Mouse (Mus musculus): ENCODE measurements around the gene Ttc39d. TPM values are rescaled to one million over a fixed set of nuclear protein-coding genes. Genes with fewer than 3 reads are reported as not detected.

Ttc39d gene
- total RNA-seq, 2 experiments from 2014 or later: 0.19 to 0.41 TPM

DNA sequence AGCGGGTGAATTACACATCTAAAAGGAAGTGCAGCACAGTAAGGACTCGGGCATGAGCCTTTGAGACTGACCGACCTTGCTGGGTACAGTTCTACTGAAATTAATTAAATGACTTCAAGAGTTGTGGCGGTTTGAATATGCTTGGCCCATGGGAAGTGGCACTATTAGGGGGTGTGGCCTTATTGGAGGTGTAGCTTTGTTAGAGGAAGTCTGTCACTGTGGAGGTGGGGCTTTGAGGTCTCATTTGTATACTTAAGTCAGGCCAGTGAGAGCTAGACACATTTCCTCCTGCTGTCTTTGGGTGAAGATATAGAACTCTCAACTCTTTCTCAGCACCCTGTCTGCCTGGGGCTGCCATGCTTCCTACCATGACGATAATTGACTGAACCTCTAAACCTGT, 47.2 kb downstream of the Ttc39d start:
- DNase-seq (ENCODE audit: low spot score in 2 of 2): no peak

GRCm38 (mm10) chr17:80255208-80255607, 47.9 kb downstream of the Ttc39d start:
- DNase-seq (ENCODE audit: low spot score in 2 of 2): no peak

- no peak for DNase-seq (ENCODE audit: low spot score in 2 of 2)
Observed at GRCm38 (mm10) chr17:80267065-80267464, 59.8 kb downstream of the Ttc39d start.

Other genes with a start within 250 kb of the Ttc39d start
- 10 to 100 TPM; 59.5 to 65.4 TPM for gene Hnrnpll, start 145.1 kb upstream of the Ttc39d start, total RNA-seq (2021)
- gene Galm, start 80.0 kb upstream of the Ttc39d start, total RNA-seq (2021): 1 to 10 TPM; 4.0 to 5.0 TPM
- gene Srsf7, start 153 bp upstream of the Ttc39d start, total RNA-seq (2021): 100 to 1,000 TPM; 109 to 120 TPM
- gene Gemin6, start 17.0 kb downstream of the Ttc39d start, total RNA-seq (2021): 1 to 10 TPM; 3.9 to 4.7 TPM
- 10 to 100 TPM; 17.2 to 19.0 TPM for gene Morn2, start 82.7 kb downstream of the Ttc39d start, total RNA-seq (2021)
- 10 to 100 TPM; 38.2 to 41.7 TPM for gene Dhx57, start 83.0 kb downstream of the Ttc39d start, total RNA-seq (2021)
- gene Arhgef33, start 99.9 kb downstream of the Ttc39d start, total RNA-seq (2021): 1 to 10 TPM; 1.7 to 2.4 TPM
- 1 to 10 TPM; 1.3 to 2.1 TPM for gene Gm10190, start 166.1 kb downstream of the Ttc39d start, total RNA-seq (2021)